Mouse (Mus musculus) G1E (cell line): ENCODE data around the gene Samd14.

Experiments used
- CTCF ChIP-seq: IDR thresholded peaks from 2 replicates; pipeline ENCODE4 v1.5.1; 2012; ENCODE audit warnings: low read depth, low read length, inconsistent platforms, mixed read lengths
- GATA1 ChIP-seq: IDR thresholded peaks from 2 replicates; pipeline ENCODE4 v1.6.1; 2012; ENCODE audit warnings: borderline replicate concordance, low read length, inconsistent platforms, mixed read lengths
- POLR2AphosphoS5 ChIP-seq: IDR thresholded peaks from 2 replicates; pipeline ENCODE4 v1.6.1; 2012; ENCODE audit warnings: low read depth, low read length, inconsistent platforms; ENCODE audit not compliant: insufficient replicate concordance
- TAL1 ChIP-seq: conservative IDR thresholded peaks from 2 replicates; pipeline ENCODE4 v1.6.1; 2012; ENCODE audit warnings: low read depth, low read length, inconsistent platforms, mixed read lengths

GRCm38 (mm10) chr11:95038156-95038817 is 28.6 kb downstream of the Samd14 start:
- TF ChIP-seq CTCF, result no peak
- no peak for TF ChIP-seq TAL1
- no peak for TF ChIP-seq GATA1
- TF ChIP-seq POLR2AphosphoS5, result no peak
